9 mouse cellular contexts compared by ENCODE assay signal in the genomic region with DNA sequence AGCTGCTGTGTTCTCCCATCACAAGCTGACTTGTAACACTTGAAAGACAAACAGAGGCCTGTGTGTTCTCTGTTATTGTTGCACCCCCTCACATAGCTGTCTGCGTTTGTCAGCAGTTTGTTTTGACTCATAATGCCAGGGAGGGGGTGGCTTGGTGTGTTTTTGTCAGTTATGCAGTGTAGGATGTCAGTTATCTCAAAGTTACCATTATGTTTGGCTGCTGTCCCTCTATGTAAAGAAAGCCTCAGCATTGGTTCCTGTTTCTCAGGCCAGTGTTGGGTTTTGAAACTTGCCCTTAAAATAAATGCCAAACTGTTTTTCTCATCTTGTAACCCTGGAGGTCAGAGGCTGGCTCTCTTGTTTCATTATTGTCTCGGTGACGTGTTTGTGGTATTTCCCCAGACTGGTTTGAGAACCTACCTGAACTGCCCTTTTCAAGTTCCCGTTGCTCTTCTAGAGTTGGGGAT. TPM values are rescaled to one million over a fixed set of nuclear protein-coding genes. Genes with fewer than 3 reads are reported as not detected.
A peak's percentile ranks its signal among the peaks of the same experiment; 100 is the strongest.
DNase-seq lines count a peak whose midpoint lies in the region; ATAC-seq and TF ChIP-seq lines count a peak whose summit lies in the region.
"Had no signal": no experiment of that assay in that cellular context is flagged by ENCODE, and none has a peak within 500 bp of the region (broad histone marks: within the 10 kb centered on the region; RNA-seq: fewer than 3 reads in every experiment).

No protein-coding gene starts in this region.

- H3K4me2 ChIP-seq in liver, embryonic 13.5 days = peak overlapping the region; percentile 23; the same call in 1 of the 2 replicates
- H3K4me2 ChIP-seq: stomach, embryonic 15.5 days had no signal

- no peak for TF ChIP-seq POLR2A in cerebellum, adult 2 months (IDR thresholded peaks at IDR 0.05; ENCODE audit: borderline replicate concordance, insufficient read depth, low read length)

- H3K4me3 ChIP-seq in gastrocnemius, adult 2 months = peak overlapping the region; percentile 15
- no peak overlapping the region for H3K4me3 ChIP-seq in liver, embryonic 13.5 days (replicated peaks)
- no peak overlapping the region for H3K4me3 ChIP-seq in midbrain, embryonic 10.5 days
- no peak overlapping the region for H3K4me3 ChIP-seq in cerebellum, adult 2 months (replicated peaks; ENCODE audit: insufficient read depth, low read depth, low read length)
- H3K4me3 ChIP-seq: stomach, embryonic 15.5 days had no signal

- H3K27ac ChIP-seq in gastrocnemius, adult 2 months = peak overlapping the region; percentile 79
- peak overlapping the region; percentile 41 for H3K27ac ChIP-seq in liver, embryonic 13.5 days
- H3K27ac ChIP-seq in midbrain, embryonic 10.5 days (replicated peaks) = no peak overlapping the region
- H3K27ac ChIP-seq in cerebellum, adult 2 months (ENCODE audit: insufficient read depth, low read length) = no peak overlapping the region

- no peaks in the 10 kb centered on the region for H3K27me3 ChIP-seq in liver, embryonic 13.5 days
- H3K27me3 ChIP-seq in midbrain, embryonic 10.5 days (ENCODE audit: low read depth, poor library complexity, severe bottlenecking) = no peaks in the 10 kb centered on the region
- H3K27me3 ChIP-seq in cerebellum, adult 2 months (ENCODE audit: control insufficient read depth, insufficient read depth, low read length) = no peaks in the 10 kb centered on the region
- H3K27me3 ChIP-seq: stomach, embryonic 15.5 days had no signal

- DNase-seq in gastrocnemius, adult 2 months = no peak
- no peak for DNase-seq in gastrocnemius, adult 8-10 months (ENCODE audit: low spot score in 2 of 2)
- DNase-seq in 3134 (ENCODE audit: extremely low read depth, insufficient read length, low spot score) = peak; percentile 1
- peak; percentile 70 for DNase-seq in brain, adult 2 months (ENCODE audit: low read depth, low spot score)
- no peak for DNase-seq in liver, embryonic 13.5 days
- no peak for DNase-seq in midbrain, embryonic 10.5 days (ENCODE audit: low spot score)
- no peak for DNase-seq in cerebellum, adult 2 months
- DNase-seq in retina, postnatal 1 day = no peak

- no peak for TF ChIP-seq CTCF in gastrocnemius, adult 2 months (IDR thresholded peaks at IDR 0.05)
- no peak for TF ChIP-seq CTCF in cerebellum, adult 2 months (IDR thresholded peaks at IDR 0.05; ENCODE audit: borderline replicate concordance, insufficient read depth, low read depth, low read length)

- H3K9me3 ChIP-seq in liver, embryonic 13.5 days (replicated peaks) = no peaks in the 10 kb centered on the region
- no peaks in the 10 kb centered on the region for H3K9me3 ChIP-seq in midbrain, embryonic 10.5 days (replicated peaks)
- H3K9me3 ChIP-seq: stomach, embryonic 15.5 days had no signal

- ATAC-seq in liver, embryonic 13.5 days (ENCODE audit: low read depth) = peak; percentile 41

- H3K36me3 ChIP-seq in liver, embryonic 13.5 days = no peaks in the 10 kb centered on the region
- peaks cover 19% of the 10 kb centered on the region for H3K36me3 ChIP-seq in midbrain, embryonic 10.5 days
- H3K36me3 ChIP-seq: stomach, embryonic 15.5 days had no signal

- 31% methylated on average over 4 of the region's 4 CpGs for WGBS in liver, embryonic 13.5 days (ENCODE audit: insufficient replicate concordance)
- WGBS in midbrain, embryonic 10.5 days = 71% methylated on average over 4 of the region's 4 CpGs
- 75% methylated on average over 4 of the region's 4 CpGs for WGBS in cerebellum, adult 2 months

- no peak overlapping the region for H3K9ac ChIP-seq in liver, embryonic 13.5 days
- H3K9ac ChIP-seq: stomach, embryonic 15.5 days had no signal

- intact Hi-C loops in gastrocnemius, adult 2 months (cut with DNase I) = no loop called here

- peaks cover 54% of the 10 kb centered on the region for H3K4me1 ChIP-seq in liver, embryonic 13.5 days (replicated peaks)
- H3K4me1 ChIP-seq in midbrain, embryonic 10.5 days = peaks cover 33% of the 10 kb centered on the region
- peaks cover 6% of the 10 kb centered on the region; the same call in 1 of the 2 replicates for H3K4me1 ChIP-seq in cerebellum, adult 2 months (ENCODE audit: control insufficient read depth, insufficient read depth, low read length)

RNA-seq across cellular contexts. Expression of gene Cblb, which starts 30.0 kb away (rescaled TPM):
- 10 to 100 TPM; 15.1 to 16.2 TPM for total RNA-seq in gastrocnemius, adult 2 months (2021)
- 10 to 100 TPM; 10.3 to 16.6 (median 13.4) TPM for total RNA-seq in gastrocnemius, adult 8-10 months (2022)
- polyA plus RNA-seq in liver, embryonic 13.5 days (2015; fragmentation: Nextera tagmentation; extraction: Ambion mirVana) = 1.2 and 2.1 TPM in 2 replicates
- 28.3 and 33.5 TPM in 2 replicates for polyA plus RNA-seq in midbrain, embryonic 10.5 days (2016; fragmentation: Nextera tagmentation; extraction: Ambion mirVana)
- polyA plus RNA-seq in cerebellum, adult 2 months (2012; rRNA removed) = 14.2 and 15.5 TPM in 2 replicates

Comparison
In these comparisons a context has a peak if more than half of its experiments do, and no peak if none do; other contexts are left out.
1. DNase-seq: peak in 3134 (single experiment) and brain, adult 2 months (single experiment); none in gastrocnemius, adult 2 months (single experiment), gastrocnemius, adult 8-10 months (0 of 2), liver, embryonic 13.5 days (single experiment), midbrain, embryonic 10.5 days (single experiment), cerebellum, adult 2 months (0 of 2) and retina, postnatal 1 day (single experiment).
2. H3K27ac ChIP-seq: peak in gastrocnemius, adult 2 months (single experiment) and liver, embryonic 13.5 days (single experiment); none in midbrain, embryonic 10.5 days (single experiment) and cerebellum, adult 2 months (single experiment).